Mouse (Mus musculus): ENCODE data around the gene Speg. TPM values are rescaled to one million over a fixed set of nuclear protein-coding genes. Genes with fewer than 3 reads are reported as not detected.

Speg gene
- polyA plus RNA-seq, 1 experiment from 2014 or later, result 20.3 TPM

GRCm38 (mm10) chr1:75478497-75478896, 103.4 kb downstream of the Speg start:
- Histone ChIP-seq H3K4me1 (ENCODE audit: control insufficient read depth, insufficient read depth, low read length) (peaks cover 9% of the 10 kb centered on the region), H3K27ac (replicated peaks; ENCODE audit: low read depth, low read length) (peak overlapping the region; percentile 64), H3K4me3 (ENCODE audit: low read depth, low read length) (peak overlapping the region; percentile 80), H3K36me3 (ENCODE audit: control insufficient read depth, insufficient read depth, low read length) (peaks cover 36% of the 10 kb centered on the region), H3K9ac (ENCODE audit: low read depth, low read length) (peak overlapping the region; percentile 79), H3K27me3 (replicated peaks; ENCODE audit: control insufficient read depth, insufficient read depth, low read length) (peaks cover 25% of the 10 kb centered on the region), H3K4me2 (ENCODE audit: low read depth, low read length) (peak overlapping the region; percentile 71), H3K9me3 (ENCODE audit: control insufficient read depth, low read length) (no peaks in the 10 kb centered on the region)
- DNase-seq (ENCODE audit: low spot score), result peak; percentile 33
- 1% methylated on average over 12 of the region's 25 CpGs for WGBS
- no peak for ATAC-seq (ENCODE audit: low read depth)

- H3K27ac ChIP-seq (replicated peaks; ENCODE audit: low read depth, low read length), result peak within 1 kb of the TSS; percentile 64
- H3K4me3 ChIP-seq (ENCODE audit: low read depth, low read length), result peak within 1 kb of the TSS; percentile 80
- peak; percentile 99 for DNase-seq (ENCODE audit: low spot score)
- ATAC-seq (ENCODE audit: low read depth), result peak; percentile 91
- H3K27me3 ChIP-seq (replicated peaks; ENCODE audit: control insufficient read depth, insufficient read depth, low read length), result peaks cover 31% of the 10 kb centered on the region
- WGBS, result 0% methylated on average over 21 of the region's 76 CpGs
- H3K4me1 ChIP-seq (ENCODE audit: control insufficient read depth, insufficient read depth, low read length), result peaks cover 9% of the 10 kb centered on the region
- no peaks in the 10 kb centered on the region for H3K9me3 ChIP-seq (ENCODE audit: control insufficient read depth, low read length)
- H3K9ac ChIP-seq (ENCODE audit: low read depth, low read length), result peak within 1 kb of the TSS; percentile 79
- H3K36me3 ChIP-seq (ENCODE audit: control insufficient read depth, insufficient read depth, low read length), result peaks cover 32% of the 10 kb centered on the region
- peak within 1 kb of the TSS; percentile 71 for H3K4me2 ChIP-seq (ENCODE audit: low read depth, low read length)
These were observed 104.0 kb downstream of the Speg start, which contains the start of the genes Chpf and Tmem198 for GRCm38 (mm10) chr1:75478916-75479634. Gene Chpf (minus strand): TSS chr1:75479307. Gene Tmem198 (plus strand): TSS chr1:75479532.

GRCm38 (mm10) chr1:75479635-75479989, 104.5 kb downstream of the Speg start:
- Histone ChIP-seq H3K9me3 (ENCODE audit: control insufficient read depth, low read length) (no peaks in the 10 kb centered on the region), H3K27ac (replicated peaks; ENCODE audit: low read depth, low read length) (no peak overlapping the region), H3K27me3 (replicated peaks; ENCODE audit: control insufficient read depth, insufficient read depth, low read length) (peaks cover 36% of the 10 kb centered on the region), H3K4me3 (ENCODE audit: low read depth, low read length) (peak overlapping the region; percentile 80), H3K36me3 (ENCODE audit: control insufficient read depth, insufficient read depth, low read length) (peaks cover 26% of the 10 kb centered on the region), H3K9ac (ENCODE audit: low read depth, low read length) (peak overlapping the region; percentile 51; the same call in 1 of the 2 replicates), H3K4me2 (ENCODE audit: low read depth, low read length) (peak overlapping the region; percentile 71), H3K4me1 (ENCODE audit: control insufficient read depth, insufficient read depth, low read length) (peaks cover 9% of the 10 kb centered on the region)
- WGBS, result under 1% methylated on average over 9 of the region's 24 CpGs
- DNase-seq (ENCODE audit: low spot score) (no peak), ATAC-seq (ENCODE audit: low read depth) (no peak)

- Histone ChIP-seq H3K36me3 (ENCODE audit: control insufficient read depth, insufficient read depth, low read length) (peaks cover 22% of the 10 kb centered on the region), H3K4me3 (ENCODE audit: low read depth, low read length) (peak overlapping the region; percentile 80; the same call in 1 of the 2 replicates), H3K9ac (ENCODE audit: low read depth, low read length) (no peak overlapping the region), H3K27me3 (replicated peaks; ENCODE audit: control insufficient read depth, insufficient read depth, low read length) (peaks cover 40% of the 10 kb centered on the region), H3K9me3 (ENCODE audit: control insufficient read depth, low read length) (no peaks in the 10 kb centered on the region), H3K4me2 (ENCODE audit: low read depth, low read length) (peak overlapping the region; percentile 71), H3K27ac (replicated peaks; ENCODE audit: low read depth, low read length) (no peak overlapping the region), H3K4me1 (ENCODE audit: control insufficient read depth, insufficient read depth, low read length) (peaks cover 9% of the 10 kb centered on the region)
- DNase-seq (ENCODE audit: low spot score), result no peak
- ATAC-seq (ENCODE audit: low read depth), result no peak
- 15% methylated on average over 13 of the region's 13 CpGs for WGBS
These were observed 104.9 kb downstream of the Speg start for GRCm38 (mm10) chr1:75480036-75480435.

GRCm38 (mm10) chr1:75480735-75481134, 105.6 kb downstream of the Speg start:
- no peak for ATAC-seq (ENCODE audit: low read depth)
- no peak for DNase-seq (ENCODE audit: low spot score)
- peaks cover 46% of the 10 kb centered on the region for H3K27me3 ChIP-seq (replicated peaks; ENCODE audit: control insufficient read depth, insufficient read depth, low read length)
- H3K36me3 ChIP-seq (ENCODE audit: control insufficient read depth, insufficient read depth, low read length), result peaks cover 15% of the 10 kb centered on the region
- no peaks in the 10 kb centered on the region for H3K9me3 ChIP-seq (ENCODE audit: control insufficient read depth, low read length)
- H3K27ac ChIP-seq (replicated peaks; ENCODE audit: low read depth, low read length), result no peak overlapping the region
- WGBS, result 82% methylated on average over 7 of the region's 7 CpGs
- no peak overlapping the region for H3K9ac ChIP-seq (ENCODE audit: low read depth, low read length)
- H3K4me3 ChIP-seq (ENCODE audit: low read depth, low read length), result no peak overlapping the region
- no peak overlapping the region for H3K4me2 ChIP-seq (ENCODE audit: low read depth, low read length)
- peaks cover 9% of the 10 kb centered on the region for H3K4me1 ChIP-seq (ENCODE audit: control insufficient read depth, insufficient read depth, low read length)

Other genes with a start within 250 kb of the Speg start
- 0.08 and 0.13 TPM in 2 replicates for gene Slc23a3, start 241.4 kb upstream of the Speg start, polyA plus RNA-seq (2014; fragmentation: Nextera tagmentation; extraction: Ambion mirVana)
- gene Cnppd1, start 232.6 kb upstream of the Speg start, polyA plus RNA-seq (2014; fragmentation: Nextera tagmentation; extraction: Ambion mirVana), result 35.9 and 41.4 TPM in 2 replicates
- gene Retreg2, start 232.5 kb upstream of the Speg start, polyA plus RNA-seq (2014; fragmentation: Nextera tagmentation; extraction: Ambion mirVana), result 49.3 and 51.4 TPM in 2 replicates
- 37.0 and 37.6 TPM in 2 replicates for gene Zfand2b, start 206.7 kb upstream of the Speg start, polyA plus RNA-seq (2014; fragmentation: Nextera tagmentation; extraction: Ambion mirVana)
- 21.7 and 24.5 TPM in 2 replicates for gene Abcb6, start 194.9 kb upstream of the Speg start, polyA plus RNA-seq (2014; fragmentation: Nextera tagmentation; extraction: Ambion mirVana)
- 16.8 and 21.8 TPM in 2 replicates for gene Ankzf1, start 183.1 kb upstream of the Speg start, polyA plus RNA-seq (2014; fragmentation: Nextera tagmentation; extraction: Ambion mirVana)
- gene Atg9a, start 183.1 kb upstream of the Speg start, polyA plus RNA-seq (2014; fragmentation: Nextera tagmentation; extraction: Ambion mirVana), result 31.9 and 32.7 TPM in 2 replicates
- gene Glb1l, start 164.5 kb upstream of the Speg start, polyA plus RNA-seq (2014; fragmentation: Nextera tagmentation; extraction: Ambion mirVana), result 13.0 and 17.6 TPM in 2 replicates
- gene Stk16, start 164.5 kb upstream of the Speg start, polyA plus RNA-seq (2014; fragmentation: Nextera tagmentation; extraction: Ambion mirVana), result 97.1 and 103 TPM in 2 replicates
- gene Tuba4a, start 155.4 kb upstream of the Speg start, polyA plus RNA-seq (2014; fragmentation: Nextera tagmentation; extraction: Ambion mirVana), result 59.6 and 76.1 TPM in 2 replicates
- not detected in 2 replicates for gene A630095N17Rik, start 143.2 kb upstream of the Speg start, polyA plus RNA-seq (2014; fragmentation: Nextera tagmentation; extraction: Ambion mirVana)
- 20.0 and 21.0 TPM in 2 replicates for gene Dnajb2, start 138.9 kb upstream of the Speg start, polyA plus RNA-seq (2014; fragmentation: Nextera tagmentation; extraction: Ambion mirVana)
- 2.0 and 2.9 TPM in 2 replicates for gene Ptprn, start 110.8 kb upstream of the Speg start, polyA plus RNA-seq (2014; fragmentation: Nextera tagmentation; extraction: Ambion mirVana)
- gene Resp18, start 96.9 kb upstream of the Speg start, polyA plus RNA-seq (2014; fragmentation: Nextera tagmentation; extraction: Ambion mirVana), result 6.0 and 6.9 TPM in 2 replicates
- gene Dnpep, start 57.3 kb upstream of the Speg start, polyA plus RNA-seq (2014; fragmentation: Nextera tagmentation; extraction: Ambion mirVana), result 115 and 128 TPM in 2 replicates
- gene Des, start 15.0 kb upstream of the Speg start, polyA plus RNA-seq (2014; fragmentation: Nextera tagmentation; extraction: Ambion mirVana), result 159 and 218 TPM in 2 replicates
- gene Gmppa, start 60.6 kb downstream of the Speg start, polyA plus RNA-seq (2014; fragmentation: Nextera tagmentation; extraction: Ambion mirVana), result 74.2 and 82.9 TPM in 2 replicates
- gene Asic4, start 75.1 kb downstream of the Speg start, polyA plus RNA-seq (2014; fragmentation: Nextera tagmentation; extraction: Ambion mirVana), result 0.16 and 0.18 TPM in 2 replicates
- 65.1 and 66.0 TPM in 2 replicates for gene Chpf, start 104.0 kb downstream of the Speg start, polyA plus RNA-seq (2014; fragmentation: Nextera tagmentation; extraction: Ambion mirVana)
- gene Tmem198, start 104.2 kb downstream of the Speg start, polyA plus RNA-seq (2014; fragmentation: Nextera tagmentation; extraction: Ambion mirVana), result 1.3 and 1.6 TPM in 2 replicates
- gene Obsl1, start 131.2 kb downstream of the Speg start, polyA plus RNA-seq (2014; fragmentation: Nextera tagmentation; extraction: Ambion mirVana), result 98.7 and 102 TPM in 2 replicates
- 5.9 and 9.7 TPM in 2 replicates for gene Inha, start 131.8 kb downstream of the Speg start, polyA plus RNA-seq (2014; fragmentation: Nextera tagmentation; extraction: Ambion mirVana)
- 13.1 and 15.3 TPM in 2 replicates for gene Stk11ip, start 146.2 kb downstream of the Speg start, polyA plus RNA-seq (2014; fragmentation: Nextera tagmentation; extraction: Ambion mirVana)
- gene Slc4a3, start 171.0 kb downstream of the Speg start, polyA plus RNA-seq (2014; fragmentation: Nextera tagmentation; extraction: Ambion mirVana), result 12.0 and 18.5 TPM in 2 replicates